In the genomic region with DNA sequence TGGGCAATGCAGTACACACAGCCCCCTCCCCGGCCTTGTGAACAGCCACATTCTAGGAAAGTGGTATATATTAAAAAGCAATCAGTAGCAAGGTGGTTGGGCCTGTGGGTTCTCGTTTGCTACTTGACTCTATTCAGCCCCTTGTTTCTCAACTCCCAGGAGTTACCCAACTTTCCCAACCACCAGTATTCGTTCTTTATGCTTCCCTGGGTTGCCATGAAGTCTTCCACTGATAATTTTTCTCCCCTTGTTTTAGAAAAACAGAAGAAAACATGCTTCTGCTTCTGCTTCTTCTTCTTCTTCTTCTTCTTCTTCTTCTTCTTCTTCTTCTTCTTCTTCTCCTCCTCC, we compare ENCODE assay signal across 30 mouse cellular contexts. TPM values are rescaled to one million over a fixed set of nuclear protein-coding genes. Genes with fewer than 3 reads are reported as not detected.
"Had no signal": no experiment of that assay in that cellular context is flagged by ENCODE, and none has a peak within 500 bp of the region (broad histone marks: within the 10 kb centered on the region; RNA-seq: fewer than 3 reads in every experiment).

No protein-coding gene starts in this region.

- H3K4me3 ChIP-seq: heart, embryonic 10.5 days; heart, embryonic 12.5 days; hindbrain, embryonic 10.5 days; hindbrain, embryonic 12.5 days; layer of hippocampus, adult 2 months; left cerebral cortex, adult 2 months; limb, embryonic 10.5 days; limb, embryonic 12.5 days had no signal

- H3K27me3 ChIP-seq: heart, embryonic 12.5 days; hindbrain, embryonic 12.5 days; limb, embryonic 12.5 days had no signal

- H3K9me3 ChIP-seq: heart, embryonic 10.5 days; heart, embryonic 12.5 days; hindbrain, embryonic 10.5 days; hindbrain, embryonic 12.5 days; limb, embryonic 10.5 days; limb, embryonic 12.5 days had no signal

- ATAC-seq: hindbrain, postnatal 0 days had no signal

- H3K9ac ChIP-seq: heart, embryonic 12.5 days; hindbrain, embryonic 12.5 days; hindbrain, embryonic 14.5 days; limb, embryonic 12.5 days had no signal

- H3K4me2 ChIP-seq: heart, embryonic 12.5 days; hindbrain, embryonic 12.5 days; hindbrain, embryonic 14.5 days; limb, embryonic 12.5 days; liver, embryonic 11.5 days had no signal

- DNase-seq: gastrocnemius, postnatal 14 days; gastrocnemius, postnatal 36 days; heart, adult 18-20 months; heart, postnatal 10 days; heart, postnatal 4 days; kidney, adult 11 months; kidney, adult 8-10 months; kidney, postnatal 10 days; kidney, postnatal 25 days; kidney, postnatal 4 days; liver had no signal

- H3K36me3 ChIP-seq: heart, embryonic 10.5 days; heart, embryonic 12.5 days; hindbrain, embryonic 10.5 days; hindbrain, embryonic 12.5 days; limb, embryonic 10.5 days; limb, embryonic 12.5 days had no signal

- H3K4me1 ChIP-seq: hindbrain, embryonic 10.5 days; hindbrain, embryonic 12.5 days; limb, embryonic 12.5 days had no signal

- H3K27ac ChIP-seq: heart, embryonic 10.5 days; hindbrain, embryonic 10.5 days; hindbrain, embryonic 12.5 days; hindbrain, embryonic 14.5 days; hindbrain, postnatal 0 days; layer of hippocampus, adult 2 months; left cerebral cortex, adult 2 months; limb, embryonic 10.5 days; limb, embryonic 12.5 days had no signal

RNA-seq across cellular contexts. Expression of a gene that starts 22.4 kb away (rescaled TPM):
- total RNA-seq: gastrocnemius, adult 18-20 months; gastrocnemius, postnatal 14 days; heart, postnatal 4 days; hindbrain, postnatal 0 days; layer of hippocampus, adult 2 months; layer of hippocampus, postnatal 10 days; left cerebral cortex, adult 2 months; left cerebral cortex, postnatal 14 days; left cerebral cortex, postnatal 36 days had no signal
- polyA plus RNA-seq: heart, embryonic 10.5 days; heart, embryonic 12.5 days; heart, embryonic 14.5 days; heart, embryonic 16.5 days; hindbrain, embryonic 12.5 days; hindbrain, embryonic 14.5 days; hindbrain, postnatal 0 days; kidney, embryonic 14.5 days; kidney, embryonic 16.5 days; limb, embryonic 10.5 days; liver, embryonic 11.5 days had no signal

RNA-seq across cellular contexts. Expression of a gene that starts 36.9 kb away (rescaled TPM):
- polyA plus RNA-seq: heart, embryonic 10.5 days; hindbrain, embryonic 10.5 days; limb, embryonic 10.5 days; limb, embryonic 12.5 days had no signal
